Mouse (Mus musculus) thymus, adult 18-20 months (tissue): ENCODE data around the gene Zdhhc14.
A peak's percentile ranks its signal among the peaks of the same experiment; 100 is the strongest.

Experiments used
- DNase-seq, 2 experiments: peaks; one replicate each; pipeline ENCODE4 v3.0.0; 2022; ENCODE audit warnings: mixed read lengths in 2 of 2

The Zdhhc14 gene

DNA sequence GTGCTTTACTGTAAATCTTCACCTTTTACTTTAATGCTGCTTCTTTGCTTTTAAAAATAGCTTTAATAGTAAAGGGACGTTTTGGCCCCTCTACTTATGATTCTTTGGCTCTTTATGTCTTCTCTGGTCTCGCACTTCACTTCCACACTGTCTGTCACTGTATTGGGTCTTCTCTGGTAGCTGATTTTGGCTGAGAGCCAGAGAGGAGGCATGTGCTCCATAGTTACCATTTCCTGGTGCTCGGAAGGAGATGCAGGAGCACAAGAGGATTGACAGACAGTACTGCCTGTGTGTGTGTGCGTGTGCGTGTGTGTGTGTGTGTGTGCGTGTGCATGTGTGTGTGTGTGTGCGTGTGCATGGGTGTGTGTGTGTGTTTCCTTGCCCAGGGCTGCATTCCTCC is 14.2 kb downstream of the Zdhhc14 start:
- no peak for DNase-seq

DNA sequence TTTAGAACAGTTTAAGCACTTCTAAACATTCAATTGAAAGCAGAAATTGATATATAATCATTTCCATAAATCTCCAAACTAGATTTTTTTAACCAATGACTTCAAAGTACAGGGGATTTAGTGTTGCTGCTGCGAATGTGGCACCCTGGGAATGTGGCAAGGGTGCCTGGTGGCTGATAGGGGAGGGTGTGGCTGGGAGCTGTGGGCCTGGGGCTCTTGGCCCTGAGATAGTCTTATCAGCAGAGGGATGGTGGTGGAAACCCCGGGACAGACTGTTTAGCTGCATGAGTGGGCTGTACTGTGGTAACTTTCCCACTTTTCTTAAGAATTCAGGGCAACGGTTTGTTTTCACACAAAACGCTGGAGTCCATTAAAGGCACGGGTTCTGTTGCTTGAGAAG is 14.6 kb downstream of the Zdhhc14 start:
- no peak for DNase-seq

DNA sequence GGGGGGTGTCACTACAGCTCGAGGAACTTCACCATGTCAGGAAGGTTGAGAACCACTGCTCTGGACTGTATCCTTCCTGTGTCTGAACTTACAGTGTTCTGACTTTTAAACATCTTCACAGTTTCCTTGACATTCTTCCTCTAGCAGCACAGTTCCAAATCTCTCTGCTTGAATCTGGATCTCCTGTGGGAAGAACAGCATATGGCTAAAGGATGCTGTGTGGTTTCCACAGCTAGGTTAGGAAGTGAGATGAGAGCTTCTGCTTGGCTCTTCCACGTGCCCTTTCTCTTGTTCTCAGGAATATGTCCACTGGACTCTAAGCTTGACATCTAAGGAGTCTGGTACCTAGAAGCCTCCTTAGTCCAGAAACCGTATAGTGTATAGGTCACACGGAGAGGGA is 15.7 kb downstream of the Zdhhc14 start:
- DNase-seq, result no peak

DNA sequence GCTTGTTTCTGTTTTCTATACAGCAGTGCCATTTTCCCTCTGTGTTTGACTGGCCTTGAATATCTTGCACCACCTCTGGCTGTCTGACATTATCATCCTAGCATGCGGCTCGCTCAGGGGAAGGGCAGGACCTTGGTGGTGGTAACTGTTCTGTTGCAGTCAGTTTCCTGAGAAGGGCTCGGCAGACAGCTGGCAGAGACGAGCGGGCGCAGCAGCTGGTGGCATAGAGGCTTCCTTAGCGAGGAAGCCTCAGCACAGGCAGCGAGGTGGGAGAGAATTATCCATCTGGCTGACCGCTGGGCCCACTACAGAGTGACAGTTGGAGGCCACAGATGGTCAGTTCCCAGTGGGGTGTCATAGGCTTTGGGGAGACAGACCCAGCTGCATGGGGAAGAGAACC is 18.2 kb downstream of the Zdhhc14 start:
- DNase-seq, result peak; percentile 30 to 32

DNA sequence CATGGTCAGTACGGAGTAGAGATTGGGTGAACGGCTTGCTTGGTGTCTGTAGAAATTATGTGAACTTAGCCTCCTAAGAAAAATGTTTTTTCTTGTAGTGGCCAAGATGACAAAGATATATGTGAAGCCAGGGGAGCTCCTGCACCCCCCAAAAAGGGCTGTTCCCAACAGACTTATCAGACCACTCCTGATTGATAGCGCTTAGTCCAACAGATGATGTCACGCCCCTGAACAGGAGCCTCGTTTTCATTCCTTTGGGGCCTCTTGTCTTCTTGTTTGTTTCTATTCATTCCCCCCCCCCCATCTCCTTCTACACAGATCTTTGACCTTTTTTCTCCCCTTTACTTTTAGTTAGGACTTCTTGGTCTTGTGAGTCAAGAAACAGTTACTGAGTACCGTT is 19.4 kb downstream of the Zdhhc14 start:
- DNase-seq, result no peak

DNA sequence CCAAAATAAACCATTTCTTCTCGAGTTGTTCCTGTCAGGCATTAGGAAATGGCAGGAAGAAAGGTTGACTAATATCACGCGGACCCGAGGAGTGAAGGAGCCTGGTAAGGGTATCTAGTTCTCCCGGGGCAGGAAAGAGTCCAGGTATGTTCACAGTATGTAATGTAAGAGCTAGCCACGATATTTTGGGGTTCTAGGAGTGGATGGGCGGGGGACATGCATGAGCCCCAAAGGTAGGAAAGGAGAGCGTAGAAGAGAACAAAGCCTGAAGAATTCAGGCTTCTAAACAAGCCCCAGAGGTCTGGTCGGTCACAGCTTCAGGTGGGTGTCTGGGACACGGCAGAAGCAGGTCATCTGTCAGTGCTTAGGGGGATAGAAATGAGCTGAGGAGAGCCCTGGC is 27.1 kb downstream of the Zdhhc14 start:
- DNase-seq, result no peak

DNA sequence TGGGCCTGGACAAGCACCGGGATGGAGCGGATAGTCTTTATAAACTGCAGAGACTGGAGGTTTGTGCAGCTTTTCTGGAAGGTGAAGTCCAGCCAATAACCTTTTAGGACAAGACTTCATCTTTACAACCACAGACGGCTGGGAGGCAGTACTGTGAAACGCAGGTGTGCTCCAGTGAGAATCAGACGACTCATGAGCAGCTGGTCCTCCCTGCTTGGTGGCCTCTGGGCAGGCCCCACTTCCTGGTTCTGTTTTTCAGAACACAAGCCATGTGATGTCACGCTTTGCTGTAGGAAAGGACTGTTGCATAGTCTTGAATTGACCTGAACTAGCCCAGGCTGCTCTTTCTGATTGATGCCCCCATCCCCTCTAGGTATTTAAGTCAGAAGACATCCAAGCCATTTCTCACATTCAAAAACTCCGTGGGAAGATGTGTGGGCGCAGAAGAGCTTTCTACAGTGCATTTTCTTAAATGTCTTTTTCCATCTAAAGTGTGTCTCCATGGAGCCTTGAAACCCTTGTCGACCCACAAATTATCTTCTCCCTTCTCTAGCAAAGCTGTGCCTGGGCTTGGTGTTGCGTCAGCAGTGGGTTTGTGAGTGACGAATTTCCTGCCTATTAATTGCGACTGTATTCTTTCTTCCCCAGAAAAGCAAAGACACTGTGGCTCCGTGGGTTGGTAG is 27.7 kb downstream of the Zdhhc14 start:
- DNase-seq, result no peak

DNA sequence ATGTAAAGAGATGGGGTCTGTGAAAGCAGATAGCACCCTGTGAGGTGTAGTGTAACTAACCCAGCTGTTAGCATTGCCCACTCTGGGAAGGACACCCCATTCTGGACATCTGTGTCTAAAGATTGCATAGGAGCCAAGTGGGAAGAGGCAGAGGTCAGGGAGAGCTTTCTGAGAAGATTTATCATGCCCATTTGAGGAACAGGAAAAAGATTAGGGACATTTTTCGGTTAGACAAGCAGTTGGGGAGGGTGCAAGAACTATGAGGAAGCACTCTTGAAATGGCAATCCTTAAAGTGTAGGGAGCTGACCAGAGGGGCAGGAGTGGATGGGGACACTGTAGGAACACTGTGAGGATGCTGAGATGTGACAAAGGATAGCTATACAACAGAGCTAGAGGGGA is 29.2 kb downstream of the Zdhhc14 start:
- DNase-seq, result no peak

DNA sequence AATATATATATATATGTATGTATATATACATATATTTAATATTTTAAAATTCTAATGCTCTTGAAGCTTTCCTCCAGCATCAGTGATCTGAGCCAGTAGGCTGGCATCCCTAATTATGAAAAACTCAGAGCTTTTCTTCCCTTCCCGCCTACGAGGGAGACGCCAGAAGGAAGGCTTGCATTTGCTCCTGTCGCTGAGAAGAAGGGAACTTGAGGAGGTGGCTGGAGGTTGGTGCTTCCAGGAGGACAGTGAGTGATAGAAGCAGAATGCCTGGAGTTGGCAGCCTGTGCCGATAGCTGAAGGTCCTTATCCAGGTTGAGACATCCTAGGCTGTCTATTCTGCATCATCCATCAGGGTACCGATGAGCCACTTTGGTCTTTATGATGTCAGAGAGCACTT is 37.2 kb downstream of the Zdhhc14 start:
- DNase-seq, result no peak

DNA sequence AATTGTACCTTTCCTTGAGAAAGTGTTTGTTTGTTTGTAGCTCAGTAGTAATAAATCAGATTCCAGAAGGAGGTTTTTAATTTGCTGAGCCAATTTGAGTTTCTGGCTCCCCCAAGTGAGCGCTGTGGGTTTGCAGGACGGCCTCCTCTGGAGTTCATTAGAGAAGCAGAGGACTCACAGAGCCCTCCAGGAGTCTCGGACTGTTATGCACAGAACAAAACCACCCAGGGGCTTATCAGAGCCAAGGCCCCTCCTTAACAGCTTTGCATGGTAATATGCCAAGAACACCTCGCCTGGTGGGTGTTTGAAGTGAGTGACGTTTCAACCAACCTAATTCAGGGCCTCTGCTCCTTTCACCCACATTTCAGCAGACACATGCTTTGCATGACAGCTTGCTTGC is 40.5 kb downstream of the Zdhhc14 start:
- DNase-seq, result no peak

DNA sequence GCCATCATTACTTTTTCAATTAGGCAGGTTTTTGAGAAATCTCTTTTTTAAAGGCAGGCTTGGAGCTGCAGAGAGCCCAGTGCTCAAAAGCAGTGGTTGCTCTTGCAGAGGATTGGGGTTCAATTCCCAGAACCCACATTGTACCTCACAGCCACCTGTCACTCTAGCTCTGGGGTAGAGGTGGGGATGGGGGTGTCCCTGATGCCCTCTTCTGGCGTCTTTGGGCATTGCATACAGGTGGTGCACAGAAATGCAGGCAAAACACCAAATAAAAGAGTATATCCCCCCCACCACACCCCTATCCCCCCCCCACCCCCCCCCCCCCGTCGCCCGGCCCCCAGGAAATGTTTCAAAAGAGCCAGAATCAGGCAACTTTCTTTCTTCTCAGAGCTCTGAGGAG is 43.0 kb downstream of the Zdhhc14 start:
- DNase-seq, result no peak

DNA sequence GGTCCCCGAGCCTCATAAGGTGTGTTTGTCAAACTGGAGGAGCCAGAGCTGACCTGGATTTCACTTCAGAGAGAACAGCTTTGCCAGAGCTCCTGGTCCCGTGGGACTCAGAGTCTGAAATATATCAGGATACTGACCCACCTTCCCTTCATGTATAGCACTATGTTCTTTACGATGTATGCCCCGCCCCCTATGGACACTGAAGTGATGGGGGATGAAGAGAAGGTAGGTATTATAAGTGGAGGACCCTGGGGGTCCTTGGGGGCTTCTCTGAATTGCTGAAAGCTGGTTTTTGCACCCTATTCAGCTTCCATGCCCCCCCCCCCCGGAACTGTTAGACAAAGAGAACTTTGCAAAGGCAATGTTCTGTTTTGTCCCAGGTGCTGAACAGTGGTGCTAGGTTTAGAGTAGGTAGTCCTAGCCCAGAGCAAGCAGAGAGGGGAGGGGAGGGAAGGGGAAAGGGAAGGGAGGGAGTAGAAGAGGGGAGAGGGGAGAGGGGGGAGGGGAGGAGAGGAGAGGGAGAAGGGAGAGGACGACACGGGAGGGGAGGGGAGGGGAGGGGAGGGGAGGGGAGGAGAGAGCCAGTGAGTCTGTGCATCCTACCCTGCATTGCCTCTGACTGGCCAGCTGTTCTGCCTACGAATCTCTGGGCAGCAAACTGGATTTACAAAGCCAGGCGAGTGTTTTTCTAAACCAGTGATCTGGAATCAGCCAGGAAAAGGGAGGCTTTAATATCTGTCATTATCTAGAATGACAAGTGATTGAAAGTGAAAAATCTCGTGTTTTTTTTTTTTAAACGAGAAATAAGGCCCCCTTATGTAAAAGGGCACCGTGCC is 44.1 kb downstream of the Zdhhc14 start:
- DNase-seq, result no peak

DNA sequence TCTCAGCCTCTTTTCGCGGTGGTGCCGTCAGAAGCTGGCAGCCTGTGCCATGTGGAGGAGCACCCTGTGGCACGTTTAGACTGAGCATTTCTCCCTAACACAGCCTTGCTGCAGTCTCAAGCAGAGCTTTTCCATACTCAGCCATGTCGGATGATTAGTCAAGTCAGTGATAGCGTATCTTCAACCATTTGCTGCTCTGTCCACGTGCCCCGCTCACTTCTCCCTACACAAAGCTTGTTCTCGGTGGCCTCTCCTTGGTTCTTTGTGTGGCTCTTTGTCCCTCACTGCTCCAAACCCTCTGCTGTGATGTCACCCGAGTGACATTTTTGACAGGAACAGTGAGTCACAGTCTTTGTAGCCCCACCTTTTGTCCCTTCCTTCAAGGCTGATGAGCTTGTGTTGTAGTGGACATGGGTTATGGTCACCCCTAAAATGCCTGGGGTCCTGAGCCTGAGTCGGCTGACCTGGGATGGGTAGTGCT is 44.8 kb downstream of the Zdhhc14 start:
- no peak for DNase-seq

DNA sequence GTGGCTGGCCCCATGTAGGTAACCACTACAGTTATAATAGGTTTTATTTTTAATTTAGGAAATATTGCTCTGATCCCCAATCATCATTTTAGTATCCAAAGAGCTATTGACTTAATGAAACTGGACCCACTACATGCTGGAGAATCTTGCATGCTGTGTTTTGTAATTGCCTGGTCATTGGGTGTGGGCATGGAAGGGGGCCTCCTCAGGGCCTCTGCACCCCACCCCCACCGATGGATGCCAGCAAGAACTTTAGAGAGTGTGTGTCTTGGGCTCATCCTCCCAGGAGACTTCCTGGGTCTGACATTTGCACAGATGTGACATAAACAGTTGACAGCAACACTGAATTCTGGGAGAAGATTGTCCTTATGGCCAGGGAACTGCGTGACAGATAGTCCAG is 49.8 kb downstream of the Zdhhc14 start:
- DNase-seq, result no peak

DNA sequence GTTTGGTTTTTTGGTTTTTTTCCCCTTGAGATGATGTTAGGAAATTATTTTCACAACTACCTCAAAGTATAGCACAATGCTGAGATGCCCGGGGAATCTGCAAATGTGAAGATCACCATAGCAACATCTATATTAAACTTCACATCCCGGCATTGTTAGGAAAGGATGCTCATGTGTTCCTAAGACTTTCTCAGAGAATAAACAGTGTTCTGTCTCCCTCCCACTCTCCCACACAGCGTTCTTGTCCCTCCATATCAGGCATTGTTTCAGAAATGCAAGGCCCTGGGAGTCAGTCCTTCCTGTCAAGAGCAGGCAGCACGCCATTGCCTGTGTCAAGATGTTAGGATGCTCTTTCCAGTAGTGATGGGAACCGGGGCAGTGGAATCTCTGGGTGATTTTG is 51.7 kb downstream of the Zdhhc14 start:
- no peak for DNase-seq

DNA sequence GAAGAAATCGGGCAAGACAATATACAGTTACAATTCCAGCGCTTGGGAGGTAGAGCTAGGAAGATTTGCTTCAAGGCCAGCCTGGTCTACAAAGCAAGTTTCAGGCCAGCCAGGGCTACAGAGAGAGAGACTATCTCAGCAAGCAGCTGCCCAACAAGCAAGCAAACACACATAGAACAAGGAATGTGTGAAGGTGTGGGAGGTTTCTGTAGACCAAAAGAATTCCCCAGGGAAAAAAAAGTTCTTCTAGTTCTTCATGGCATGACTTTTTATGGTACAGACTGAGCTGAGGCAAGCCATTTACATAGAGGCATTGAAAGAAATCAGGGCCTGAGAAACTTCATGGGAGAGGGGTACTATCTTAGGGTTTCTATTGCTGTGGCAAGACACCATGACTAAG is 52.7 kb downstream of the Zdhhc14 start:
- DNase-seq, result no peak

DNA sequence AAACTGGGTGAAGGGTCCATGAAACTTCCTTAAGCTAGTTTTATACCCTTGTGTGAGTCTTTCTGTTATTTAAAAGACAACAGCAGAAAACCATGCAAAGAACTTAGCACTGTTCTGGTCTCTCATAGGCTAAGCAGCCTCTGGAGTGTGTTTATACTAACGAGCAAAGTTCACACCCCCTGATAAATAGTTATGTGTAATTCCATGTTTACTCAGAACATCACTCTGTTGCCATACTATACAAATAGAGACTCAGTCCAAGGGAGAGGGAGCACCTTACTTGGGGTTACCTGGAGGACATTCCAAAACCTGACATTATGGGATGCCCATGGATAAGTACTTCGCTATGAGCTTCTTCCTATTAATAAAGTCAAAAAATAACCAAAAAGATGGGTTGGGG is 56.2 kb downstream of the Zdhhc14 start:
- DNase-seq, result no peak

DNA sequence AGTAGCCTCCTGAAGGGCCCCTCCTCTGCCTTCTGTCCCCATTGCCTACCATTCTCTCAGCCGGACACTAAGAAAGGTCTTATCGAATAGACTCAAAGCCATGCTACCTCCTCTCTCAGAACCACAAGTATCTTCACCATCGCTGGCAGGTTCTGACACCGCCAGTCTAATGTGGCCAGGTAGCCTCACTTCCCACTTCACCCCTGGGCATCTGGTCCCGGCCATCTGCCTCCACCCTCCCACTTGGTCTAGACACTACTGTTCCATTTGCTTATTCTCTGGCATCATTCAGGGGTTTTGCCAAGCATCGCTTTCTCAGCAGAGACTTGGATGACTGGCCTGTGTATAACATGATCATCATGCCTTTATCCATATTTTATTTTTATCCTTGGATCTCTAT is 57.1 kb downstream of the Zdhhc14 start:
- no peak for DNase-seq

DNA sequence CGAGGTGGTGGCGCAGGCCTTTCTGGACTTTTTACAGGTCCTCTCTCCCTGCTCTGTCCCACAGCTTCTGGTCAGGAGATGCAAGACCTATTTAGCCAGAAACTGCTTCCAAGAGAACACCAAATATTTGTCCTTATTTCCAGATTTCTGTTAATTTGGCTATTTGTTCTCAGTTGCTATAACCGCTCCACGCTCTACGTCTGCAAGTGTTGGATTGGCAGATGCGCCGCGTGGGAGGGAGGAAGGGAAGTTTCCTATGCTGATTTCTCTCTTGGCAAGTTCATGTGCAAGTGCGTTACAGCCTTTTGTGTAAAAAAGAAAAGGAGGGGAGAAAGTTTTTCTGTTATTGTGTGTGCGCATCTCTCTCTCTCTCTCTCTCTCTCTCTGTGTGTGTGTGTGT is 58.1 kb downstream of the Zdhhc14 start:
- no peak for DNase-seq

DNA sequence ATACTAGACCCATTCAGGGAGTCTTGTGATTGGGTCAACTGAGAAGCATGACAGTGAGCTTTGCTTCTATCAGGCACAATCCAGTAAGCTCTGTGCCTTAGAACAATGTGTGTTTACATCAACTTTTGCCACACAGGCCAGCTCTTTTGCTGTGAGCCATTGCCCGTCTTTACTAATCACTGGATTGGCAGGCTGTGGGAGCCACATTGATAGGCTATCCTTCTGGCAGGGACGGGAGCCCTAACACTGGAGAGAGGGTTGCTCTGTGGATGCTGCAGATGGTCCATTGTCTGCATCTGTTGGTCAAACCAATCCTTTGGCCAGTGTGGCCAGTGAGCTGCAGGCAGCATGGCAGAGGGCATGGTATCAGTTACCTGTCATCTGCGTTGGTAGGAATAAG is 58.8 kb downstream of the Zdhhc14 start:
- DNase-seq, result no peak

DNA sequence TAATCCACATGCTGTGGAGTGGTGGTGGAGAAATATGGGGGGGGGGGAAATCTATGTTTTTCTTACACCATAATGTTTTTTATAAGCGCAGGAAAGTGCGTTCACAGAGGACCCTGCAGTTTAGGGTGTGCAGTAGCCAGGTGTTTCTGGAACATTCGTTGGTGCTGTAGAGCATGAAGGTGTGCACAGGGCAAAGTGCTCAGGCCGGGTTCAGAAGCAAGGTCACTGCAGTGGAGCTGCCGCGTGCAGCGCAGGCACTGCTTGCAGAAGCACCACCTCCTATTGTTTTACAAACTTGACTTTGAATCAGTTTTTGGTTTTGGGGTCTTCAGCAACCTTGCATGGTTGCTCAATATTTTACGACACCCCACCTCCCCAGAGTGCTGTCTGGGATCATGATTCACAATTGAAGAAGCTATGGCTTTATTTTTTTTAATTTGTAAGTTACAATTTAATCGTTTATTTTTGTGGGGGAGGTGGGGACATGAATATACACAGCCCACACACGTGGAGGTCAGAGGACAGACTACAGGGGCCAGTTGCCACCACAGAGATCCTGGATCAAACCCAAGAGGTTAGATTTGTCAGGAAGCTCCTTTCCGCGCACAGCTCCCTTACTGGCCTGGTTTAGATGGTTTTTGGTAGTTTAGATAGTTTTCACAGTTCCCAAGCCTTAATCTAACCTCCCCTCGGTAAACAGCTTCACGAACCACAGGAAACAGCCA is 59.8 kb downstream of the Zdhhc14 start:
- DNase-seq, result no peak

DNA sequence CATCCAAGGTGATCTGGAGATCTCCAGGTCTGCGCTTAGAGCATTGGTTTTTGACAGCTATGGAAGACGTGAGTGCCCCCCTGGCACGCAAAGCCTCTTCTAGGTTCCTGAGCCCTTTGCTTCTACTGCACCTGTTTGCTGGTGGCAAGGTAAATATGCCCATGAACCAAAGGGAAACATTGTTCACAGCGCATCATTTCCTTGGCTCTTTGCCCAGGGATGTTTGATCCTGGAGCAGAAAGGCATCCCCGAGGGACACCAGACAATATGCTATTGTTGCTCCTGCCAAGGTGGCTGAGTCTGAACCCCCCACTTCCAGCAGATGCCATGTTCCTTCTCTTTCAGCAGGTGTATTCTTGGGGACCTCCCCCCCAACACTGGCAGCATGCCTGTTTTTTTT is 61.2 kb downstream of the Zdhhc14 start:
- no peak for DNase-seq

DNA sequence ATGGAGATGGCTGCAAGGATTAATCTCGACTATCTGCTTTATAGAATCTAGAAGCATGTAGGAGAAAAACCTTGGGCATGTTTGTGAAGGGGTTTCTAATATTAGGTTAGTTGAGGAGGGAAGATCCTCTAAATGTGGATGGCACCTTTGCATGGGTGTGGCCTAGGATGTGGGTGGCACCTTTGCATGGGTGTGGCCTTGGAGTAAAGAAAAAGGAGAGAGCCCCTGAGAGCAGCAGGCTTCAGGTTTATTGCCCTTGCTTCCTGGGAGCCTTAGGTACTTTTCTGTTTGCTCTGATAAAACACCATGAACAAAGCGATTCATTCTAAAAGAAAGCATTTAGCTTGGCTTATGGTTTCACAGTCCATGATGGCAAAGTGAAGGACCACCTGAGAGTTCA is 62.2 kb downstream of the Zdhhc14 start:
- no peak for DNase-seq

DNA sequence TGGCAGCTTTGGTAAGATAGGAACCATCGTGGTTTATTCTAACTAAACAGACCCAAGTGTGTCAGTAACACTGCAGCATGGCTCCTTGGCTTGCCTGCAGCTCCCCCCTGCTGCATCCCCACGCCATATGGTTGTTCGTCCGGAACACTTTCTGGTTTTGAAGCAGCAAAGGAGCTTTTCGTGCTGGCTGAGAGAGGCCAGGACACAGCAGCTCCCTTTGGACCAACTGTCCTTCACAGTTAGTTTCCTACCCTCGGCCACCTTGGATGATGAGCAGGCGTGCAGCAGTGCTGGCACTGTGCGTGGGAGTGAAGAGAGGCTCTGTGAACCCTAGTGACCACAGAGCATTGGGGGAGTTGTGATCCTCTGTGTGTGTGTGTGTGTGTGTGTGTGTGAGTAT is 64.2 kb downstream of the Zdhhc14 start:
- no peak for DNase-seq
